Mouse (Mus musculus) cerebellum, postnatal 25 days (tissue): ENCODE measurements around the gene Ypel5.

Experiments
- DNase-seq, 2 experiments: peaks; one replicate each; pipeline ENCODE4 v3.0.0; 2021; ENCODE audit warnings: mixed read lengths in 2 of 2

Ypel5 gene

GRCm38 (mm10) chr17:72844949-72845490 is 8.8 kb downstream of the Ypel5 start:
- no peak for DNase-seq

- no peak for DNase-seq
These were observed 9.3 kb downstream of the Ypel5 start for GRCm38 (mm10) chr17:72845521-72845920.

GRCm38 (mm10) chr17:72855298-72855697 is 19.0 kb downstream of the Ypel5 start:
- no peak for DNase-seq

- DNase-seq: peak; percentile 54 to 72
These were observed 21.7 kb downstream of the Ypel5 start for GRCm38 (mm10) chr17:72857677-72858633.

GRCm38 (mm10) chr17:72863226-72863625 is 27.0 kb downstream of the Ypel5 start:
- no peak for DNase-seq

- no peak for DNase-seq
These were observed 30.5 kb downstream of the Ypel5 start for GRCm38 (mm10) chr17:72866624-72867245.

- DNase-seq: no peak
These were observed 31.9 kb downstream of the Ypel5 start for GRCm38 (mm10) chr17:72868181-72868580.

GRCm38 (mm10) chr17:72878979-72879378 is 42.7 kb downstream of the Ypel5 start:
- no peak for DNase-seq

GRCm38 (mm10) chr17:72880156-72880555 is 43.9 kb downstream of the Ypel5 start:
- DNase-seq: no peak

GRCm38 (mm10) chr17:72881051-72881450 is 44.8 kb downstream of the Ypel5 start:
- DNase-seq: no peak

GRCm38 (mm10) chr17:72881804-72882203 is 45.6 kb downstream of the Ypel5 start:
- no peak for DNase-seq

GRCm38 (mm10) chr17:72889556-72890397 is 53.5 kb downstream of the Ypel5 start:
- DNase-seq: peak; percentile 47 to 73

- DNase-seq: no peak
These were observed 54.2 kb downstream of the Ypel5 start for GRCm38 (mm10) chr17:72890398-72890898.

- no peak for DNase-seq
These were observed 55.3 kb downstream of the Ypel5 start for GRCm38 (mm10) chr17:72891556-72891955.

GRCm38 (mm10) chr17:72895506-72895905 is 59.3 kb downstream of the Ypel5 start:
- DNase-seq: no peak

GRCm38 (mm10) chr17:72897076-72897475 is 60.8 kb downstream of the Ypel5 start:
- no peak for DNase-seq

- no peak for DNase-seq
These were observed 61.7 kb downstream of the Ypel5 start for GRCm38 (mm10) chr17:72897961-72898360.

GRCm38 (mm10) chr17:72898775-72899174 is 62.5 kb downstream of the Ypel5 start:
- no peak for DNase-seq
